Mouse (Mus musculus): ENCODE measurements around the gene Ptpn20. TPM values are rescaled to one million over a fixed set of nuclear protein-coding genes. Genes with fewer than 3 reads are reported as not detected.

Ptpn20 gene
- 0.05 TPM in 1 of 2 replicates, not detected in the other for polyA plus RNA-seq (2015; fragmentation: Nextera tagmentation; extraction: Ambion mirVana)

- Histone ChIP-seq H3K27me3 (no peaks in the 10 kb centered on the region), H3K4me2 (replicated peaks) (no peak within 1 kb of the TSS)
- no peak for ATAC-seq (replicated peaks)
These were observed at the start of gene Ptpn20 for GRCm38 (mm10) chr14:33588951-33589350. TSS of gene Ptpn20 (plus strand) at chr14:33589207.

DNA sequence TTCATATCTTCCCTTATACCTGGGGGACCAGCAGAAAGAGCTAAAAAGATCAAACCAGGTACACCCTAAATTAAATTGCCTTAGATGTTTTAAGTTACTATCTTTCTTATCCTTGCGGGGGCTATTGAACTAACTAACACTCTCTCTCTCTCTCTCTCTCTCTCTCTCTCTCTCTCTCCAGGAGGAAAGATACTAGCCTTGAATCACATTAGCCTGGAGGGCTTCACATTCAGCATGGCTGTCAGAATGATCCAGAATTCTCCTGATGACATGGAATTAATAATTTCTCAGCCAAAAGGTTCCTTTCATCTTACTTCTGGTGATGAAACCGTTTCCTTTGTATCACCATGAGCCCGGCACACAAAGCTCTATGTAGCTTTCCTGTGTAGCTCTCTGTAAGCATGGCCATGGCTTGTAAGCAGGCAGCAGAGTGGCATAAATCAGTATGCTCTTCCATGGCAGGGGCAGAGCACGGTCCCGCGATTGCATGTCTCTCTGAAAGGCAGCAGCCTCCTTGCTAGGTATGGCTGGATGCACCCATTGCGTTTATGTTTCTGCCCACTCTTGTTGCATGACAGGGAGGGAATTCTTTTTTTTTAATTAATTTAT lies 49.3 kb upstream of the Ptpn20 start:
- ATAC-seq (replicated peaks), result no peak
- Histone ChIP-seq H3K4me3 (no peak overlapping the region), H3K9ac (replicated peaks) (no peak overlapping the region), H3K36me3 (no peaks in the 10 kb centered on the region), H3K4me1 (no peaks in the 10 kb centered on the region), H3K27ac (replicated peaks) (no peak overlapping the region), H3K9me3 (no peaks in the 10 kb centered on the region), H3K4me2 (replicated peaks) (no peak overlapping the region), H3K27me3 (no peaks in the 10 kb centered on the region)
- WGBS, result 80% methylated on average over 7 of the region's 7 CpGs

More at GRCm38 (mm10) chr14:33588951-33589350, at the start of gene Ptpn20:
- Histone ChIP-seq H3K4me1 (no peaks in the 10 kb centered on the region), H3K4me3 (no peak within 1 kb of the TSS), H3K27ac (replicated peaks) (no peak within 1 kb of the TSS), H3K9ac (replicated peaks) (no peak within 1 kb of the TSS), H3K9me3 (no peaks in the 10 kb centered on the region), H3K36me3 (no peaks in the 10 kb centered on the region)
- 75% methylated on average over 14 of the region's 14 CpGs for whole genome bisulfite sequencing

DNA sequence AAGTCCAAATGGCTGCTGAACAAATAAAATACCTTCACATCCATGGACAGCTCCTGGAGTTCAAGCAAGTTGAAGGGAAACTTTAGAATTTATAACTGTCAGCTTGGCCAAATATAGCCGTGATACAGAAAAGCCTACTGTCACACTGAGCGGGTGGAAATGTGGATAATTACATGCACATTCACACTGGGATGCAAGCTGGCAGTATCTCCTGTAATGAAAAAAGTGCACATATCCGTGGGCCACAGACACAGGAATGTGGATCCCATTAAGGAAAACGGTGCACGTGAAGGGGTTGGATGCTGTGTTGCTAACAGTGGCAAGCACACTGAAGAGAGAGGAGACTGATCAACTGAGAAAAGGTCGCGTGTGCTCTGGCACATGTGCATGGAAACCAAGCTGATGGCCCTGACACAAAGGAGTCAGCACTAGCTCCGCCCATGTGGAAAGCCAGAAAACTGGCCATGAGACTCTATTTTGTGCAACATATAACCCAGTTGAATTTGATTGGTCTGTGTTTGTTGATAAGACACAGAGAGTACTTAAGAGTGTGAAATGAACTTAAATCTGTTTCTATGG lies 43.4 kb upstream of the Ptpn20 start:
- Histone ChIP-seq H3K9me3 (no peaks in the 10 kb centered on the region), H3K4me1 (peaks cover 14% of the 10 kb centered on the region), H3K4me3 (no peak overlapping the region), H3K9ac (replicated peaks) (no peak overlapping the region), H3K36me3 (no peaks in the 10 kb centered on the region), H3K27me3 (no peaks in the 10 kb centered on the region), H3K27ac (replicated peaks) (peak overlapping the region; percentile 62), H3K4me2 (replicated peaks) (no peak overlapping the region)
- 77% methylated on average over 8 of the region's 8 CpGs for WGBS
- ATAC-seq (replicated peaks), result peak; percentile 70; the same call in 1 of the 2 replicates

- 73% methylated on average over 3 of the region's 3 CpGs for WGBS
- Histone ChIP-seq H3K27ac (replicated peaks) (no peak overlapping the region), H3K4me2 (replicated peaks) (no peak overlapping the region), H3K9ac (replicated peaks) (no peak overlapping the region), H3K36me3 (no peaks in the 10 kb centered on the region), H3K4me3 (no peak overlapping the region), H3K9me3 (no peaks in the 10 kb centered on the region), H3K4me1 (peaks cover 14% of the 10 kb centered on the region), H3K27me3 (no peaks in the 10 kb centered on the region)
- no peak for ATAC-seq (replicated peaks)
These were observed 40.4 kb upstream of the Ptpn20 start for GRCm38 (mm10) chr14:33548650-33549049.

DNA sequence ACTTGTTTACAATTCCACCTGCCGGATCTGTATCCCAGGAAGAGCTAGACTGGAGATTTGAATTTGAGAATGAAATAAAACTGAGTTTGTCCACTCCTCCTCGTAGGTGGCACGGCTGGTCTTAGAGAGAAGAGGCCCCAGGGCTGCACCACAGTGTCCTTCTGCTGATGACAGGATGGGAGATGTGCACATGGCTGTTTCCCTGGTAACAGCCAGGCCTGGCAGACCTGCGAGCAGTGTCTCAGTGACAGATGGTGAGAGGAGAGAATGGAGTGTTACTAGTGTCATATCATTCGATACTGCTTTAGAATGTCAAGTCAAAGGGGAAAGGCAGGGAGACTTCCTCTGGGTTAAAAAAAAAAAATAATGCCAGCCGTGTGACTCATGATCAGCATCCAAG lies 39.2 kb upstream of the Ptpn20 start:
- WGBS, result 51% methylated on average over 6 of the region's 6 CpGs
- H3K27me3 ChIP-seq, result no peaks in the 10 kb centered on the region
- ATAC-seq (replicated peaks), result peak; percentile 77

DNA sequence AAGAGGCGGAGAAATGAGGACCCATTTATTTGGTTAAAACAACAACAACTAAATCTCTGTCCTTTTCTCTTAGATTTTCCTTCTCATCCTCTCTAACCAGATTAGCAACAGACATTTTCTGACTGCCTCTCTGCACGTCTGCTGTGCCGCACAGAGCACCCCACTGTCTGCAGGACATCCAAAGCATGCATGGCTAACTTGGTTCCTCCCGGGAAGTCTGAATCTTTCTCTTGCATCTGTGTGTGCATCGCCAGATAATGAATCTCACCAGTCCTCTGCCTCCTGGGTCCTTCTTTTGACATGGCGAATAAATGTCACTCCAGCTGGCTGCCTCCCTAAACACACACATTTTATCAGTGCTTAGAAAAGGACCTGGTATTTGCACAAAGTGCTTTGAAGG lies 18.3 kb upstream of the Ptpn20 start:
- WGBS, result 21% methylated on average over 6 of the region's 6 CpGs
- no peaks in the 10 kb centered on the region for H3K27me3 ChIP-seq
- H3K4me2 ChIP-seq (replicated peaks), result no peak overlapping the region
- no peaks in the 10 kb centered on the region for H3K9me3 ChIP-seq
- H3K4me1 ChIP-seq, result peaks cover 9% of the 10 kb centered on the region; the same call in 1 of the 2 replicates
- no peak overlapping the region for H3K4me3 ChIP-seq
- no peak for ATAC-seq (replicated peaks)
- no peaks in the 10 kb centered on the region for H3K36me3 ChIP-seq
- H3K27ac ChIP-seq (replicated peaks), result no peak overlapping the region
- H3K9ac ChIP-seq (replicated peaks), result no peak overlapping the region

More for the DNA sequence above, 39.2 kb upstream of the Ptpn20 start:
- Histone ChIP-seq H3K4me1 (peaks cover 14% of the 10 kb centered on the region), H3K36me3 (no peaks in the 10 kb centered on the region), H3K9ac (replicated peaks) (no peak overlapping the region), H3K4me2 (replicated peaks) (no peak overlapping the region), H3K4me3 (no peak overlapping the region), H3K9me3 (no peaks in the 10 kb centered on the region), H3K27ac (replicated peaks) (peak overlapping the region; percentile 55)

DNA sequence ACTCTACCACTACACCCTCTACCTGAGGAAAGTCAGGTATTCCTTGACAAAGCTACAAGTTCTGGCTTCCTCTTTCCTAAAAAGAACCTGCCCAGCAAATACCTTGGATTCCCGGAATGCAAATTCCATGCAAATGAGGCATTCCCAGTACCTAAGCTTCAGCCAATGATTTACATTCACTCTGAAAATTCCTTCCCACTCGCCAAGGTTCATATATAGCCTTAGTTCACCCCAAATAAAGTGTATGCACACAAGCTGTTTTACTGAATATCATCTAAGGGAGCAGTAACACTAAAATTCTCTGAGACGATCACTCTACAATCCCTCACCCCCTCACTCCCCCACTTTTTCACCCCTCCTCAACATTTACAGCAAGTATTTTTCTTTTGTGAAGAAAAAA lies 15.4 kb upstream of the Ptpn20 start:
- no peaks in the 10 kb centered on the region for H3K36me3 ChIP-seq
- no peak overlapping the region for H3K27ac ChIP-seq (replicated peaks)
- H3K9ac ChIP-seq (replicated peaks), result no peak overlapping the region
- ATAC-seq (replicated peaks), result no peak
- H3K9me3 ChIP-seq, result no peaks in the 10 kb centered on the region
- H3K4me1 ChIP-seq, result peaks cover 9% of the 10 kb centered on the region; the same call in 1 of the 2 replicates
- H3K4me2 ChIP-seq (replicated peaks), result no peak overlapping the region
- no peaks in the 10 kb centered on the region for H3K27me3 ChIP-seq
- 73% methylated on average over 3 of the region's 3 CpGs for WGBS
- H3K4me3 ChIP-seq, result no peak overlapping the region

DNA sequence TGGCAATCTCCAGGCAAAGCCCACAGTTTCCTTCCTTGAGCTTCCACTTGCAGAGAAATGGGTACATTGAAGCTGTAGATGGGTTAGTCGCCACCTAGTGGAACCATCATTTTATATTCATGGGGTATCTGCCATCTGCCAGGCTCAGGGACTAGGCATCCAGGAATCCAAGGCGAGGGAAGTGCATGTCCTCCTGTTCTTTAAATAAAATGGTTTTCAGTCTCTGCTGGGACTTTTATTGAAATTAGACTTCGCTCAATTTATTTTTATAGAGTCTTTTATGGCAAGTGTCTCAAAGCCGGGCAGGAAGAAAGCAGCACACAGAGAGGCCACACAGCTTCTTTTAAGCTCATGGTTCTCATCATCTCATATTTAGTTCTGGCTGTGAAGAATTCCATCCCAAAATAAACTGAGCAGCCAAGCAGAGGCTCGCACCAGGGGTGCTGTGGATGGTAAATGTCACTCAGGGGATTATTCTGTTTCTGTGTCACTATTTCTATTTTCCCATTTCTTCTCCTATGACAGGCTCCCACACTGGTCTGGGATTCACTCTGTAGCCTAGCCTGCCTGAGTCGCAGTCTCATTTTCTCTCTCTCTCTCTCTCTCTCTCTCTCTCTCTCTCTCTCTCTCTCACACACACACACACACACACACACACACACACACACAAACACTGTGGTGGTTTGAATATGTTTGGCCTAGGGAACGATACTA lies 9.1 kb upstream of the Ptpn20 start:
- Histone ChIP-seq H3K4me2 (replicated peaks) (no peak overlapping the region), H3K9me3 (no peaks in the 10 kb centered on the region), H3K4me3 (no peak overlapping the region), H3K9ac (replicated peaks) (no peak overlapping the region), H3K27ac (replicated peaks) (no peak overlapping the region), H3K36me3 (no peaks in the 10 kb centered on the region), H3K4me1 (no peaks in the 10 kb centered on the region), H3K27me3 (no peaks in the 10 kb centered on the region)
- 65% methylated on average over 7 of the region's 7 CpGs for WGBS
- ATAC-seq (replicated peaks), result no peak

GRCm38 (mm10) chr14:33598376-33599130 lies 9.5 kb downstream of the Ptpn20 start:
- WGBS, result 87% methylated on average over 9 of the region's 9 CpGs
- Histone ChIP-seq H3K4me3 (no peak overlapping the region), H3K9me3 (no peaks in the 10 kb centered on the region), H3K4me1 (no peaks in the 10 kb centered on the region), H3K36me3 (no peaks in the 10 kb centered on the region), H3K4me2 (replicated peaks) (no peak overlapping the region), H3K27ac (replicated peaks) (no peak overlapping the region), H3K9ac (replicated peaks) (no peak overlapping the region), H3K27me3 (no peaks in the 10 kb centered on the region)
- ATAC-seq (replicated peaks), result no peak

- no peak overlapping the region for H3K4me2 ChIP-seq (replicated peaks)
- no peak overlapping the region for H3K4me3 ChIP-seq
- H3K4me1 ChIP-seq, result no peaks in the 10 kb centered on the region
- no peak overlapping the region for H3K27ac ChIP-seq (replicated peaks)
- WGBS, result 87% methylated on average over 10 of the region's 10 CpGs
- H3K27me3 ChIP-seq, result no peaks in the 10 kb centered on the region
- no peaks in the 10 kb centered on the region for H3K36me3 ChIP-seq
- H3K9me3 ChIP-seq, result no peaks in the 10 kb centered on the region
- no peak for ATAC-seq (replicated peaks)
- H3K9ac ChIP-seq (replicated peaks), result no peak overlapping the region
These were observed 18.4 kb downstream of the Ptpn20 start for GRCm38 (mm10) chr14:33607431-33607830.

DNA sequence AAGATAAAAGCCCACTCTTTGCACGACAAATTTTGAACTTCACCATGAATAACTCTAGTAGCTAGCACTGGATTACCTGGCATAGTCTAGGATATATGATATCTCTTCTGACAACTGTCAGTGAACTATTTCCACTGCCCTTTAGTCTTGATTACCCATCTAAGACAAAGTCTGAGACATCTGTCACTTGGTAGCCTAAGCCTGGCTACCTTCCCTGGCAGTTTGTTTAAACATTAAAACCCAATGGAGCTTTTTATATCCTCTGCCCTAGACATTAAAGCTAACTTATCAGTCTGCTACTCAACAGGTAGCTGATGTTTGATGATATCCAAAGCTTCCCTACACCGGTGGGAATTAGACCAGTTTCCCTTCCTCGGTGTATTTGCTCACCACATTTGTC lies 36.0 kb downstream of the Ptpn20 start:
- Histone ChIP-seq H3K4me2 (replicated peaks) (no peak overlapping the region), H3K36me3 (no peaks in the 10 kb centered on the region), H3K27ac (replicated peaks) (no peak overlapping the region), H3K9ac (replicated peaks) (no peak overlapping the region), H3K27me3 (no peaks in the 10 kb centered on the region), H3K9me3 (no peaks in the 10 kb centered on the region), H3K4me1 (no peaks in the 10 kb centered on the region), H3K4me3 (no peak overlapping the region)
- no peak for ATAC-seq (replicated peaks)
- 93% methylated on average over 3 of the region's 3 CpGs for WGBS

Measured in forebrain, embryonic 15.5 days (tissue).